Mouse (Mus musculus): ENCODE measurements around the gene Slfn5. TPM values are rescaled to one million over a fixed set of nuclear protein-coding genes. Genes with fewer than 3 reads are reported as not detected.

Slfn5 gene
- polyA plus RNA-seq, 1 experiment = not detected

- WGBS = 1% methylated on average over 29 of the region's 29 CpGs
- TF ChIP-seq CTCF (IDR thresholded peaks at IDR 0.05; ENCODE audit: insufficient read depth, low read depth, low read length) (no peak), POLR2A (IDR thresholded peaks at IDR 0.05; ENCODE audit: insufficient read depth, low read depth, low read length) (no peak)
Measured at GRCm38 (mm10) chr11:82933186-82933585, 18.0 kb upstream of the Slfn5 start.

DNA sequence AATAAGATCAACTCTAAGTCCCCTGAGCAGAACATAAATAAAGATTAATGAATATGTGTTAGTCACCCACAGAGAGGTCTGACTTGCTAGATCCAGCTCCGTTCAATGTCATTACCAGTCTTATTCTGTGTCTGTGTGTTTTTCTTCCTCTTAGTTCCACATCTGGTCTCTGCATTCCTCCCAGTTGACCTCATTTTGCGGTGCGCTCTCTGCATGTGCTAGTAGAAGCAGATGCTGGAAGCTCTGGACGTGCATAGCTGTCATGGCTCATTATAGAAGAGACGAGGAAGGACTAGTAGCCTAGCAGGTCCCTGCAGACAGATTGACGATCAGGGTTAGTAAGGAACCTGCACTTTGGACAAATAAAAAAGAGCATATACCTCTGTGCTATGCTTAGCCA is 7.8 kb upstream of the Slfn5 start:
- WGBS = 67% methylated on average over 6 of the region's 6 CpGs
- no peaks in the 10 kb centered on the region for H3K4me1 ChIP-seq (ENCODE audit: control insufficient read depth, insufficient read depth, low read length)
- no peak overlapping the region for H3K27ac ChIP-seq (ENCODE audit: insufficient read depth, low read depth, low read length)
- TF ChIP-seq CTCF (IDR thresholded peaks at IDR 0.05; ENCODE audit: insufficient read depth, low read depth, low read length) = no peak
- no peak for TF ChIP-seq POLR2A (IDR thresholded peaks at IDR 0.05; ENCODE audit: insufficient read depth, low read depth, low read length)
- H3K4me3 ChIP-seq (ENCODE audit: insufficient read depth, low read depth, low read length) = no peak overlapping the region

More at GRCm38 (mm10) chr11:82933186-82933585, 18.0 kb upstream of the Slfn5 start:
- Histone ChIP-seq H3K27ac (ENCODE audit: insufficient read depth, low read depth, low read length) (no peak overlapping the region), H3K4me3 (ENCODE audit: insufficient read depth, low read depth, low read length) (peak overlapping the region; percentile 59), H3K4me1 (ENCODE audit: control insufficient read depth, insufficient read depth, low read length) (no peaks in the 10 kb centered on the region)

DNA sequence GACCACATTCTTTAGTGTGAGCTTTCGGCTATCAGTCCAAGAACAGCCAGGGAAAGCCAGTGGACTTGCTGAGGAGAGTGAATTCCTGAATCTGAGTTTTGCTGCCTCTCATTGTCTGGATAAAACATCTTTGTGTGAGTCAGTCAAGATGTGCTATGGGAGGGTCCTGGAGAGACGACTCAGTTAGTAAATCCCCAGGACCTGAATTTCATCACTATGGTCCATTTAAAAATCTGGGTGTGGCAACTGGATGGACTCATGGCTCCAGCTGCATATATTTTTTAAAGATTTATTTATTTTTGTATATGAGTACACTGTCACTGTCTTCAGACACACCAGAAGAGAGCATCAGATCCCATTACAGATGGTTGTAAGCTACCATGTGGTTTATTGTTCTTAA is 5.5 kb upstream of the Slfn5 start:
- no peak overlapping the region for H3K27ac ChIP-seq (ENCODE audit: insufficient read depth, low read depth, low read length)
- no peaks in the 10 kb centered on the region for H3K4me1 ChIP-seq (ENCODE audit: control insufficient read depth, insufficient read depth, low read length)
- 76% methylated on average over 2 of the region's 2 CpGs for WGBS
- TF ChIP-seq CTCF (IDR thresholded peaks at IDR 0.05; ENCODE audit: insufficient read depth, low read depth, low read length) (no peak), POLR2A (IDR thresholded peaks at IDR 0.05; ENCODE audit: insufficient read depth, low read depth, low read length) (no peak)
- no peak overlapping the region for H3K4me3 ChIP-seq (ENCODE audit: insufficient read depth, low read depth, low read length)

DNA sequence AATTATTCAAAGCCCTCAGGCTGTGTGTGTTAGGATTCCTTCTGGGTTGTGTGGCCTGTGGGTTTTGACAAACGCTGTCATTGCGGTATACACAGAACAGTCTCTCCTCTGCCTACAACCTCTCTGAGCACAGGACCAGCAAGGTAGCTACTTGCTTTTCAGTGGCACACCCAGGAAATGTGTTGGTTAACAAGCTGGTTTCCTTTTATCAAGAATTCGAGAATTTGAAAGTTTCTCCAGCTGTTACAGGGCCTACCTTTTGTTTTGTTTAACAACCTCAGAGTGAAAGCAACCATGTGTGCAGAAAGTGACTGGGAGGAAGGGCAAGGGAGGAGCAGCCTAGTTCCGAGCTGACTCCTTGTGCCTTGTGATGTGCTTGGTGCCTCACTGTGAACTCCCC is 3.7 kb upstream of the Slfn5 start:
- no peak for TF ChIP-seq CTCF (IDR thresholded peaks at IDR 0.05; ENCODE audit: insufficient read depth, low read depth, low read length)
- TF ChIP-seq POLR2A (IDR thresholded peaks at IDR 0.05; ENCODE audit: insufficient read depth, low read depth, low read length) = no peak
- Histone ChIP-seq H3K4me3 (ENCODE audit: insufficient read depth, low read depth, low read length) (no peak overlapping the region), H3K4me1 (ENCODE audit: control insufficient read depth, insufficient read depth, low read length) (peaks cover 7% of the 10 kb centered on the region; the same call in 1 of the 2 replicates), H3K27ac (ENCODE audit: insufficient read depth, low read depth, low read length) (no peak overlapping the region)
- WGBS = 67% methylated on average over 4 of the region's 4 CpGs

DNA sequence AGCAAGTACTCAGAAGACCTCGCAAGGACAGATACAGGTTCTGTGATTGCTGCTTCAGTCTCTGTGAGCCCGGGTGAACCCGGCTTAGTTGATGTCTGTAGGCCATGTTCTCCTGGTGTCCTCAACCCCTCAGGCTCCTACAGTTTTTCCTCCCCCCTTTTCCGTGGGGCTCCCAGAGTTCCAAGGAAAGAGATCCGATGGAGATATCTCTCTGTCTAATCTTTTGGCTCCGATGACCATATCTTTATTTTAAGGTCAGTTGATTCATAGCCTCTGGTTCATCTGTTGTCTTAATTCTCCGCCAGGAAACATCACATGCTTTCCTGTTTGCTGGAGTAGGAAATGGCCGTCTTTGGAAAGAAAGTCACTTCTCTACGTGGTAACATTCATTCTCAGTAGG is 2.1 kb upstream of the Slfn5 start:
- Histone ChIP-seq H3K4me3 (ENCODE audit: insufficient read depth, low read depth, low read length) (no peak overlapping the region), H3K4me1 (ENCODE audit: control insufficient read depth, insufficient read depth, low read length) (peaks cover 7% of the 10 kb centered on the region; the same call in 1 of the 2 replicates), H3K27ac (ENCODE audit: insufficient read depth, low read depth, low read length) (no peak overlapping the region)
- 86% methylated on average over 9 of the region's 9 CpGs for WGBS
- TF ChIP-seq CTCF (IDR thresholded peaks at IDR 0.05; ENCODE audit: insufficient read depth, low read depth, low read length) (no peak), POLR2A (IDR thresholded peaks at IDR 0.05; ENCODE audit: insufficient read depth, low read depth, low read length) (no peak)

DNA sequence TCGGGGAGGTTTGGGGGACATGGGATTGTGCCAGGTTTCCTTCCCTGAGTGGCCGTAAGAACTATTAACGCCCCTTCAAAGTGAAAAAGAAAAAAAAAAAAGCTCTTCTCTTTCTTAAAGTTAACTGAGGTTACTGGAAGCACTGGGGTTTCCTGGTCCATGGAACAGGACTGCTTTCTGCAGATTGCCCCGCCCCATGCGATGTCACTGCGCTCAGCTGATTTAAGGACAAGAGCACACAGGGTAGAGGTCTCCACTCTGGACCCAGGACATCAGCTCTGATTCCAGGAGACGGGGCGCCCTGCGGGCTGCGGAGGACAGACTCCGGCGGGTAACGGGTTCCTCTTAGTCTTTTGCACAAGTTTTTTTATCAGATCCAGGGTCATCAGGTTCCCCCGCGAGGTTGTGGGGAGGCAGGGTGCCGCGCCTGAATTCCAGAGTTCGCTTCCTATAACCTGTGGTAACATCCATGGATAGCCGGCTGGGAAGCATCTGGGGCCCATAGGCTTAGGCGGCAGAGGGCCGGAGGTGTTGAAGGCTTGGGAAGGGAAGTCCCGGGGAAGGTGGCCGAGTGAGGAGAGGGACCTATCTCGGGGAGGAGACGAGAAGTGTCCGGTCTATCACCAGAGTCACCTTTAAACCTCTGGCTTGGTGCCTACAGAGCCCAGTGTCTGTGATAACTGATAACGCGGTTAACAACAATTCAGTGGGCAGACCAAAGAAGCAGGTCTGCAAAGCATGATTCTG is 889 bp downstream of the Slfn5 start:
- 18% methylated on average over 28 of the region's 28 CpGs for WGBS
- H3K27ac ChIP-seq (ENCODE audit: insufficient read depth, low read depth, low read length) = peak overlapping the region; percentile 42; the same call in 1 of the 2 replicates
- H3K4me3 ChIP-seq (ENCODE audit: insufficient read depth, low read depth, low read length) = peak overlapping the region; percentile 26
- peaks cover 7% of the 10 kb centered on the region; the same call in 1 of the 2 replicates for H3K4me1 ChIP-seq (ENCODE audit: control insufficient read depth, insufficient read depth, low read length)
- TF ChIP-seq CTCF (IDR thresholded peaks at IDR 0.05; ENCODE audit: insufficient read depth, low read depth, low read length) (no peak), POLR2A (IDR thresholded peaks at IDR 0.05; ENCODE audit: insufficient read depth, low read depth, low read length) (no peak)

DNA sequence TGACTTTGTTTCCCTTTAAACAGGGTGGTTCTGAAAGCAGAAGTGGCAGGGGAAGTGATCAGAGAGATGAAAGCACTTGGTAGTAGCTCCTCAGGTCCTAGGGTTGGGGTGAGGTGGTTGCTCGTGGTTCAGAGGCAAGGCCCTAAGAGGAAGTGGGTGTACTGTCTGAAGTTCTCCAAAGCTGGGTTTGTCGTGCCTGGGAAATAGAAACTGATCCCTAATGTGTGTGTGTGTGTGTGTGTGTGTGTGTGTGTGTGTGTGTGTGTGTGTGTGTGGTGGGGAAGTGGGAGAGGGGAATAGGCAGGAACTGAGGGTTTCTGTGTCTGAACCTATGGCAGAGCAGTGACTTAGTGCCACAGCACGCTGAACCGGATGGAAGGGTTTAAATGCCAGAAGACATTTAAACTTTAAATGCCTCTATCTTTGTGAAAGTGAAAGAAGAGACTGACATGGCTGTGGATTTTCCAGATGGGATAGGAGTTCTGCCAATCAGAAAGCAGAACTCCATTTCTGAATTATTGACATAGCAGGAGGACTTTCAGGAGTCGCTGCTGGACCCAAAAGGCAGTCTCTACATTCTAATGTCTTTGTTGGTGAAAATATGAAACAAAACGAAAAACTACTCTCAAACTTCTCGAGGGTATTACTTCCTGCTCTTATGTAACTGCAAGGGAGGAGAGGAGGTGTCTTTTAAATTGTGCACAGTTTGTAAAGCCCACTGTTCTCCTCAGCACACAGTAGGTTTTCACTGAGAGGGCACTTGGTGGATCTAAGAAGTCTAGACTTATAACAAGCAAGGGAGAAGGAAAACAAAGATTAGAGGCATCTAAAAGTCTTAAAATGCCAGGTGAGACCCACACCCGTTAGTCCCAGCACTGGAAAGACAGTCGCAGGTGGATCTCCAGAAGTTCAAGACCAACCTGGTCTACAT is 1.7 kb downstream of the Slfn5 start:
- H3K4me3 ChIP-seq (ENCODE audit: insufficient read depth, low read depth, low read length) = 0 out of 2 replicates have a peak overlapping the region, but pooled peaks have one; percentile 25
- H3K27ac ChIP-seq (ENCODE audit: insufficient read depth, low read depth, low read length) = no peak overlapping the region
- TF ChIP-seq CTCF (IDR thresholded peaks at IDR 0.05; ENCODE audit: insufficient read depth, low read depth, low read length) = no peak
- TF ChIP-seq POLR2A (IDR thresholded peaks at IDR 0.05; ENCODE audit: insufficient read depth, low read depth, low read length) = no peak
- 77% methylated on average over 9 of the region's 9 CpGs for WGBS
- peaks cover 7% of the 10 kb centered on the region; the same call in 1 of the 2 replicates for H3K4me1 ChIP-seq (ENCODE audit: control insufficient read depth, insufficient read depth, low read length)

DNA sequence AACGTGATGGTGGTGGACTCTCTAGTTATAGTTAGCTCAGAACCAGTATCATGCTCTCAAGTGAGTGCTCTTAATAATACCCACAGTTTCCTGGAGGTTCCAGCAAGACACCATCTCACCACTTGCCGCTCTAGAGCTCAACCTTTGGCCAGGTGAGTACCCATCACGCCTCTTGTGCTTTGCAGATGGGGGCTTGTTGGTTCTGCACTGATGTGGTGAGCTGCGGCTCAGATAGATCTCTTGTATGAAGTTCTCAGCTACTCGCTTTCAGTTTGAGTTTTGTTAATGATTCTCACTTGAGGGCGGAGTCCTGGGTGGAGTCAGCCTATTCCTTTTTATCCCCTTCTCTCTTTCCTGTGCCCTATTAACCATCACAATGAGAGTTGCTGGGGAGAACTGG is 3.5 kb downstream of the Slfn5 start:
- Histone ChIP-seq H3K4me3 (ENCODE audit: insufficient read depth, low read depth, low read length) (no peak overlapping the region), H3K4me1 (ENCODE audit: control insufficient read depth, insufficient read depth, low read length) (peaks cover 7% of the 10 kb centered on the region; the same call in 1 of the 2 replicates), H3K27ac (ENCODE audit: insufficient read depth, low read depth, low read length) (no peak overlapping the region)
- 85% methylated on average over 6 of the region's 6 CpGs for WGBS
- TF ChIP-seq POLR2A (IDR thresholded peaks at IDR 0.05; ENCODE audit: insufficient read depth, low read depth, low read length) = no peak
- no peak for TF ChIP-seq CTCF (IDR thresholded peaks at IDR 0.05; ENCODE audit: insufficient read depth, low read depth, low read length)
